Mouse (Mus musculus) forebrain, embryonic 13.5 days (tissue): ENCODE measurements at regions not wholly inside any gene's neighbourhood (a gene's known extent, or its start where the extent isn't known, plus 50 kb on each side); places are given as distances from the start of the nearest gene placed in this dataset.

Source experiments
- ATAC-seq: fragments of 200-750 bp; cut with Nextera tagmentation; 2 replicates; pipeline ENCODE4 v1.8.0; 2017
- H3K27ac ChIP-seq: fragments of 300-500 bp; sonication (generic); 2 replicates; pipeline ENCODE4 v1.5.1; 2015; ENCODE audit warnings: inconsistent platforms, mild to moderate bottlenecking, moderate library complexity
- H3K27me3 ChIP-seq: fragments of 300-500 bp; sonication (generic); 2 replicates; pipeline ENCODE4 v1.6.1; 2015; ENCODE audit warnings: mild to moderate bottlenecking, inconsistent platforms
- H3K36me3 ChIP-seq: fragments of 300-500 bp; sonication (generic); 2 replicates; pipeline ENCODE4 v1.6.1; 2015; ENCODE audit warnings: mild to moderate bottlenecking, inconsistent platforms; ENCODE audit not compliant: poor library complexity, severe bottlenecking
- H3K4me1 ChIP-seq: fragments of 300-500 bp; sonication (generic); 2 replicates; pipeline ENCODE4 v1.6.1; 2015; ENCODE audit warnings: inconsistent platforms
- H3K4me2 ChIP-seq: fragments of 300-500 bp; sonication (generic); 2 replicates; pipeline ENCODE4 v1.6.1; 2015; ENCODE audit warnings: inconsistent platforms, mild to moderate bottlenecking, moderate library complexity
- H3K4me3 ChIP-seq: fragments of 300-500 bp; sonication (generic); 2 replicates; pipeline ENCODE4 v1.5.1; 2015; ENCODE audit warnings: mild to moderate bottlenecking, inconsistent platforms
- H3K9ac ChIP-seq: fragments of 300-500 bp; sonication (generic); 2 replicates; pipeline ENCODE4 v1.6.1; 2015; ENCODE audit warnings: mild to moderate bottlenecking, inconsistent platforms
- H3K9me3 ChIP-seq: fragments of 300-500 bp; sonication (generic); replicated peaks from 2 replicates; pipeline ENCODE4 v1.6.1; 2016; ENCODE audit warnings: inconsistent platforms
- WGBS: fragments of 180-500 bp; shearing (Covaris S2); methylation state at CpG from one replicate; pipeline ENCODE4 v1.1.7; 2015; 5-methylcytosine and 5-hydroxymethylcytosine counted together

DNA sequence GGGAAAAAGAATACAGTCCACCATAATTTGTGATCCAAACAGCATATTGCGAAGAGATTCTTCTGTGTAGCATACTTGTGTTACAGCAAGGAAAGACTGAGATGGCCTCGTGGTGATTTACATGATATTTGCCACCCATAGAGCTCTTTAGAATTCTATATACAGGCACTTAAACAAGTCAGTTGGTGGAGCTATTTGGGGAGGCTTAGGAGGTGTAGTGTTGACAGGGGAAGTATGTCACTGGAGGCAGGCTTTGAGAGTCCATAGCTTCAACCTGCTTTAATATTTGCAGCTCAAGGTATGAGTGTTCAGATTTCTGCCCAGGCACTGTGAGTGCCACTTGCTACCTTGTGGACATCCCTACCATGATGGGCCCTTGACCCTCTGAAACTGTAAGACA lies 187.3 kb downstream of the Ostf1 start:
- Histone ChIP-seq H3K4me2 (no peak overlapping the region), H3K27me3 (no peaks in the 10 kb centered on the region), H3K4me3 (no peak overlapping the region), H3K4me1 (no peaks in the 10 kb centered on the region), H3K27ac (no peak overlapping the region), H3K9me3 (no peaks in the 10 kb centered on the region), H3K9ac (no peak overlapping the region), H3K36me3 (no peaks in the 10 kb centered on the region)
- 79% methylated on average over 2 of the region's 2 CpGs for WGBS
- ATAC-seq = no peak

DNA sequence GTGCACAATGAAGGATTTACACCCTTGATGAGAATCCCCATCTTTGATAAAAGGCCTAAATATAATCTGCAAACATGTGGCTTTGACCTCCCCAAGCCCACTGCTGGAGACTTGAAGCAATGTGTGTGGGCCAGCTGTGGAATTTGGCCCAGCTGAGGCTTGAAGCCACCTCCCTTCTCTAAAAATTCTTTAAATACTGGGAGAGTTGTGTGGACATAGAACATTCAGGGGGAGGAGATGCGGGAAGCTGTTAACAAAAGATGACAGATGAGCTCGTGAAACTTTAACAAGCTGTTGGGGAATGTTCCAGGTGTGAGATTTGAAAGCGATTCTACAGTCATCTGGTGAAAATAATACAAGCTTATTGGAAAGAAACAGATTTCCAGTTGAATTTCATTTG lies 195.3 kb downstream of the Ostf1 start:
- Histone ChIP-seq H3K36me3 (no peaks in the 10 kb centered on the region), H3K4me1 (no peaks in the 10 kb centered on the region), H3K4me3 (no peak overlapping the region), H3K4me2 (no peak overlapping the region), H3K9ac (no peak overlapping the region), H3K9me3 (no peaks in the 10 kb centered on the region), H3K27ac (no peak overlapping the region), H3K27me3 (no peaks in the 10 kb centered on the region)
- ATAC-seq = no peak
- 72% methylated on average over 3 of the region's 3 CpGs for WGBS

DNA sequence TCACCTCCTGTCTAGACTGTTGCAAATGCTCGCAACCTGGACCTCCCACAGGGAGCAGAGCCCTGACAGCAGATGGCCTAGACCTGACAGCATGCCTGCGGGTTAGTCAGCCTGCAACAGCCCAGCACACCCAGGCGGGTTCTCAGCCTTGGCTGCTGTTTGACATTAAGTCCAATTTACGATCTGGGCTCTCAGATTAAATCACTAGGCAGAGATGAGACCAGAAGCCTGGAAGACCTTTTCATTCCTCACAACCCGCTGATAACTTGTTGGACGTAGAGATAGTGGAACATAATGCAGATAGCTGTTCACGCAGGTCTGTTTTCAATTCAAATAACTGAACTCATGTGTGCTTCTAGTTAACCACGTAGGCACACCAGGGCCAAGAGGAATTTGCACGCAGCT lies 211.2 kb downstream of the Ostf1 start:
- WGBS = 79% methylated on average over 9 of the region's 9 CpGs
- no peaks in the 10 kb centered on the region for H3K4me1 ChIP-seq
- no peaks in the 10 kb centered on the region for H3K27me3 ChIP-seq
- no peak overlapping the region for H3K4me2 ChIP-seq
- H3K9me3 ChIP-seq = no peaks in the 10 kb centered on the region
- no peak overlapping the region for H3K9ac ChIP-seq
- H3K36me3 ChIP-seq = no peaks in the 10 kb centered on the region
- H3K27ac ChIP-seq = no peak overlapping the region
- H3K4me3 ChIP-seq = no peak overlapping the region
- ATAC-seq = no peak

DNA sequence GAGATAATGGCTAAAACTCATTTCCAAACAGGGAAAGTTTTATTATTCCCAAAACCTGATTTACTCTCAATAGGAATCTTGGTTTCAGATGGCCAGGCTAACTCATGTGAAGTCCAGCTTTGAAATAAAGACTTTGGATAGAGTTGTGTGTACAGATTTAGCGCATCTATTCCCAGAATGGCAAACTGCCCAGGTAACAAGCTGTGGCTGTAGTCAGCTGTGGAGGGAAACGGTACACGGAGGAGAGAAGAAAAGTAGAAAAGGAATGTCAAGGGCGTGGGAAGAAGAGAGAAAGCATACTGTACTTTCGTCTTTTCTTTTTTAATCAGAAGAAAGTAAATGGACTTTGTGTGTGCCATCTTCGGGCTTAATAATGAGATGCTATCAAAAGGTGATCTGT lies 213.1 kb downstream of the Ostf1 start:
- Histone ChIP-seq H3K9me3 (no peaks in the 10 kb centered on the region), H3K36me3 (no peaks in the 10 kb centered on the region), H3K4me3 (no peak overlapping the region), H3K4me1 (no peaks in the 10 kb centered on the region), H3K9ac (no peak overlapping the region), H3K4me2 (no peak overlapping the region), H3K27me3 (no peaks in the 10 kb centered on the region), H3K27ac (no peak overlapping the region)
- ATAC-seq = no peak
- WGBS = 92% methylated on average over 6 of the region's 6 CpGs

DNA sequence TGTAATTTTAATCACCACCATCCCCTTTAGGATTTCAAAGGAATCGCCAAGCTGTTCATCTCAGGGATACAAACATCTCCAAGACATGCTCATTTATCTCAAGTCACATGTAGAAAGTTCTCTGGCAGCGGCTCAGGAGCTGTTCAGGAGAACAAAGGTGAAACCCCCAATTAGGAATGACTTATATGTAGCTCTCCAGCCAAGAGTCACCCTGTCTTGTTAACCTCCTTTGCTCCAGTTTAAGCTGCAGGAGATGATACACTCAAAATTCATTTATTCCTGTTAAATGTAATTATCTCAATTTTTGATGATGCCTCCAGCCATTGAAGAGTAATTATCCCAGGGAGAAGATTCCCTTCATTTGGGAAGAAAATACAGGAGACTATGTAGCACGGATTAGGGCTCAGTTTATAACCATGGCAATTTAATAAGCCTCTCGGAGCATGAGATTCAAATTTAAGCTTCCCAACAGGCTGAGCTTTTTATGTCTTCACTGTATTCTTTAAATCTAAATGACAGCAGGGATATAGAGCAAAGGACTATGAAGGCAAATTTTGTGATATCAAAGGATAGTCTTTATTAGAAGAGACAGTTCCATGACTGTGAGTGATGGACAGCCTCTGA lies 254.0 kb downstream of the Ostf1 start:
- H3K27ac ChIP-seq = no peak overlapping the region
- no peaks in the 10 kb centered on the region for H3K36me3 ChIP-seq
- 80% methylated on average over 4 of the region's 4 CpGs for WGBS

DNA sequence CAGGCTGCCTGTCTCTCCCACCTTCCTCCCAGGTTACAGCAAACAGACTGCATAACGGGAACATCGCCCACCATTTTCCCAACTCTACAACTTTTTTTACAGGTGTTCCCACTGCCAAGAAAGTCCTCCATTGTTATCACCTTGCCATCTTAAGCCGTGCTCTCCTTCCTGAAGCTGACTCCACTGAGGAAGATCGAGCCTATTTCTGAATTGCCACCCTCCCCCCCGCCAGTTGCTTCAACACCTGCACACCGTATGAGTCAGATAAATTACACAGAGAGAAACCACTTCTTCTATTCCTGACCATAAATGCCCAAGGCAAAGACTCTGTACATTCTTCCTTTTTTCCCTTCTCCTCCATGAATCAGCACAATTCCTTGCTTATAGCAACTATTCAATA lies 263.0 kb downstream of the Ostf1 start:
- H3K36me3 ChIP-seq = no peaks in the 10 kb centered on the region
- no peak overlapping the region for H3K27ac ChIP-seq
- no peaks in the 10 kb centered on the region for H3K9me3 ChIP-seq
- 92% methylated on average over 6 of the region's 6 CpGs for WGBS
- no peaks in the 10 kb centered on the region for H3K27me3 ChIP-seq
- no peak overlapping the region for H3K4me3 ChIP-seq
- H3K4me2 ChIP-seq = no peak overlapping the region
- no peaks in the 10 kb centered on the region for H3K4me1 ChIP-seq
- no peak for ATAC-seq
- no peak overlapping the region for H3K9ac ChIP-seq

More for the DNA sequence above, 254.0 kb downstream of the Ostf1 start:
- Histone ChIP-seq H3K27me3 (no peaks in the 10 kb centered on the region), H3K4me2 (no peak overlapping the region), H3K9me3 (no peaks in the 10 kb centered on the region), H3K4me3 (no peak overlapping the region), H3K9ac (no peak overlapping the region), H3K4me1 (no peaks in the 10 kb centered on the region)
- no peak for ATAC-seq

DNA sequence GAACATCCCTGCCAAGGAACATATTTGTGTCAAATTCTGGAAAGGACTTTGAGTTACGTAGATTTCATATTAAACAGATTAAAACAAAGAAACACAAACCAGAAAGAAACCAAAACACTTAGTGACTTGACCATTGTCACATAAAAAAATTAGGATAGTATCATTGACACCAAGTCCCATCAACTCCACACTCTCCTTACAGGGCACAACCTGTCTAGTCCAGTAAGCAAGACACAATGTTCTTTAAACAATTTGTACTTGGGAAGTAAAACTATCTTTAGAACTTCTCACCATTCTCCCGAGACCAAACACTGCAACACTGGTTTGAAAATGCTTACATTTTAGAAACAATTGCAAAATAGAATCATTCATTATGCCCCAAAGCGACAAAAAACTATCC lies 277.7 kb downstream of the Ostf1 start:
- Histone ChIP-seq H3K27ac (no peak overlapping the region), H3K9me3 (no peaks in the 10 kb centered on the region), H3K4me3 (no peak overlapping the region), H3K9ac (no peak overlapping the region), H3K27me3 (no peaks in the 10 kb centered on the region), H3K4me2 (no peak overlapping the region), H3K4me1 (no peaks in the 10 kb centered on the region), H3K36me3 (no peaks in the 10 kb centered on the region)
- 89% methylated on average over 3 of the region's 3 CpGs for WGBS
- no peak for ATAC-seq

DNA sequence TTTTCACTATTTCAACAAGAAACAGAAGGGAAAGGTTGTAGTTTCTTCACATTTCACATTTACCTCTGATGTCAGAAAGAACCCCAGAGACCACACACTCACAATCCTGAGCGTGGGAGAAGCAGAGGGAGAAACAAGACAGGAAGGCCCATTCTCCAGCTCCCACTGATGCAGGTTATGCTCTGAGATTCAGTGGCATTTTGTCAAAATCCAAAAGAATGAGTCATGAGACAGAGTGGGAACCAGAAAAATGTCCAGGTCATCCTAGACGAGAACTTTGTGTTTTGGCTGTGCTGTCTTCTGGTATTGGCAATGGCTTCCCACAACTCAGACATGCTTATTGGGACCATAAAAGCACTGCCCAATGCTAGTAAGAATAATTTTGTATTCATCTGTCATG lies 285.9 kb downstream of the Ostf1 start:
- H3K4me1 ChIP-seq = no peaks in the 10 kb centered on the region
- no peak for ATAC-seq
- WGBS = 93% methylated on average over 2 of the region's 2 CpGs
- no peaks in the 10 kb centered on the region for H3K9me3 ChIP-seq
- H3K27me3 ChIP-seq = no peaks in the 10 kb centered on the region
- no peak overlapping the region for H3K4me2 ChIP-seq
- no peaks in the 10 kb centered on the region for H3K36me3 ChIP-seq
- H3K27ac ChIP-seq = no peak overlapping the region
- no peak overlapping the region for H3K4me3 ChIP-seq
- H3K9ac ChIP-seq = no peak overlapping the region

DNA sequence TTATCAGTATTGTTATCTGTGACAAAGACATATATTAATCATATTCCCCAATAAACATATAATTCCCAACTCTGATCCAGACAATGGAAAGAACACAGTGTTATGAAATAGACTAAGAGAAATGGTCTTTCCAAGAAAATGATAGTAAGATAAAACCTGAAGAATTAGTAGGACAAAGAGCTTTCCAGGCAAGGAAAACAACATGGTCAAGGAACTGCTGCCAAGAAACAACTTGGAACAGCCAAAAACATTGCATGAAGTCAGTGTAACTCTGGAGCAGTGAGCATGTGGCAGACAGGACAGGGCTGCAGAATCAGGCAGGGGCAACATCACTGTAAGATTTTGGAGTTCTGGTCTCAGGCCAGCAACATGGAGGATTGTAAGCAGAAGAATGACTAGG lies 288.0 kb downstream of the Ostf1 start:
- Histone ChIP-seq H3K4me2 (no peak overlapping the region), H3K4me1 (no peaks in the 10 kb centered on the region), H3K27me3 (no peaks in the 10 kb centered on the region), H3K27ac (no peak overlapping the region), H3K4me3 (no peak overlapping the region), H3K9me3 (no peaks in the 10 kb centered on the region), H3K9ac (no peak overlapping the region), H3K36me3 (no peaks in the 10 kb centered on the region)
- ATAC-seq = no peak

DNA sequence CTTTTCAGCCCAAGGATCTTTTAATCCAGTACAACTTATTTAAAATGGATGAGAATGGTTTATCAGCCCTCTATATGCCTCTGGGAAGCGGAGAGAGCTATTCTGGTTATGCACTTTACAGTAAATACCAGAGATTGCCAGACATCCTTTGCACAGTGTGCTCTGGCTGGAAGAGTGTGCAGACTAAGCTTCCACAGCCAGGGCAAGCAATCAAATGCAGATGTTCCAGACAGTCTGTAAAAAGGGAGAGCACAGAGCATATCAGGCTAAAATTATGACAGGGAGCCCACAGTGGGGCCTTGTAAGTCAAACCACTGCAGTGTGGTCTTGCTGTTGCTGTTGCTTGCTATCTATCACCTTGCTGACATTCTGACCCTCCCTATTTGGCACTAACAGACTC lies 288.6 kb downstream of the Ostf1 start:
- no peak for ATAC-seq
- Histone ChIP-seq H3K27me3 (no peaks in the 10 kb centered on the region), H3K9ac (no peak overlapping the region), H3K4me2 (no peak overlapping the region), H3K4me3 (no peak overlapping the region), H3K36me3 (no peaks in the 10 kb centered on the region), H3K9me3 (no peaks in the 10 kb centered on the region), H3K4me1 (no peaks in the 10 kb centered on the region), H3K27ac (no peak overlapping the region)
- 70% methylated on average over 1 of the region's 1 CpGs for WGBS

DNA sequence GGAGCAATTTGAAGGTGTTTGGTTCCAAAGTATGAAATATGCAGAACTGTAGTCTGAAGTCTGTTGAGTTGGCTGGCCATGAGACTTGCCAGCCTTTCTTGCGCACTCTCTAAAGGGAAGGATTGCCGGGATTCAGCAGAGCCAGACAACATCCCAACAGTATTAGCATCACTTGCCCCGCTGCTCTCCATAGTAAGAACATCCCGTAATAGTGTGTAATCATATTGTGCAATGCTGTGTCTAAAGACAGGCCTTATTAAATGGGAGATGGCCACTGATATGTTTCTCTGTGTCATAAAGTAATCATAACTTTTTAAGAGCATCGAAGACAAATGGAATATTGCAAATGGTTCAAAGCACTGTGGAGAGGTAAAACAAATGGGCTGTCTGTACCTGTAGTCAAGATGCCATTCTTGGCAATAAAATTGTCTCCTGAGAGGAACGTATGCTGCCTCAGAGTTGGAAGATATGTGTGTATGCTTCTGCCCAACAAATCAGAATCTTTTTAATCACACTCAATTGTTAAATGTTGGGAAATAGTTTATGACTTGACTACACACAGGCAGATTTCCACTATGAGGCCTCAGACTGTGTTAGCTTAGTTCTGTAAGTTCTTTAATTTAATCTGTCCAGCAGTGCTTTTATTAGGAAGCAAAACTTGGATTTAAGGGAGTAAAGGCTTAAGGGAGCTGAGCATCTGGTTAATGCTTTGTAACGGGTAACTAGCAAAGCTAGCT lies 293.6 kb downstream of the Ostf1 start:
- no peaks in the 10 kb centered on the region for H3K9me3 ChIP-seq
- no peak overlapping the region for H3K4me3 ChIP-seq
- peaks cover 10% of the 10 kb centered on the region for H3K4me1 ChIP-seq
- no peaks in the 10 kb centered on the region for H3K36me3 ChIP-seq
- H3K4me2 ChIP-seq = no peak overlapping the region
- H3K27me3 ChIP-seq = no peaks in the 10 kb centered on the region
- no peak for ATAC-seq
- no peak overlapping the region for H3K27ac ChIP-seq
- no peak overlapping the region for H3K9ac ChIP-seq
- WGBS = 91% methylated on average over 7 of the region's 7 CpGs

DNA sequence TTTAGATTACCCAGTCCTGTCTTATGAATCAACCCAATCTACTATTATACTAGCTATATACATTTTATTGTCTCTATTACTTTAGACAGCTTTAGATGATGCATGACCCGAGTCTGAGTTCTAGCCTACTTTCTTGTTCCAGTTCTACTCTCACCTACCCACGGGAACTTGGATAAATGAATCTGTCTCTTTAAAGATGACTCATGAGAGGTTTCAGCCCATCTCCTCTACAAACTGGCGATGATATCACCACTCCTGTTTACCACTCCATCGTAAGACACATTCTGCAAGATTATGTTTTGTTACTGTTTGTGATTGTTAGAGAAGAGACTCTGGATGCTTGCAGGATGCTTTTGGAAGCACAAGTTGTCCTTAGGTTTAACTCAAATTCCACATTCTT lies 295.0 kb downstream of the Ostf1 start:
- Histone ChIP-seq H3K4me2 (no peak overlapping the region), H3K9ac (no peak overlapping the region), H3K27me3 (no peaks in the 10 kb centered on the region), H3K27ac (no peak overlapping the region), H3K4me1 (peaks cover 10% of the 10 kb centered on the region), H3K9me3 (no peaks in the 10 kb centered on the region), H3K36me3 (no peaks in the 10 kb centered on the region), H3K4me3 (no peak overlapping the region)
- 89% methylated on average over 4 of the region's 4 CpGs for WGBS
- ATAC-seq = no peak

DNA sequence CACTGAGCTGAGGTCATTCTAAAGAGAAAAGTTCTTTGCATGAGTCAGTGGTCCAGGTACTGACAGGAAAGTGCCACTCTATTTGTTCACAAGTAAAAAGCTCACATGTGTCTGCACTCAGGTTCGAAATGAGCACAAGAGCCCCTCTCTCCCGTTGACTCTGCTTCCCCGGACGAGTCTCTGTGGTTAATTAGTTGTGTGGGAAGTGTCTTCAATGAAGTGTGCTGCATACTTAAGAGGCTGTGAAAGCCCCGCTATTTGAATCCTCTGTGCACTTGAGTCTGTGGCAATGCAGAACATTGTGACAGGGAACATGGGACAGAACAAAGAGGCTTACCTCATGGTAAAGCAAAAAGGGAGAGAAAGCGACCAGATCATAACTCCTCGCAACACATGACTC lies 297.0 kb downstream of the Ostf1 start:
- no peaks in the 10 kb centered on the region for H3K36me3 ChIP-seq
- peak; percentile 59; the same call in 1 of the 2 replicates for ATAC-seq
- H3K9me3 ChIP-seq = no peaks in the 10 kb centered on the region
- peaks cover 10% of the 10 kb centered on the region for H3K4me1 ChIP-seq
- no peak overlapping the region for H3K4me2 ChIP-seq
- no peak overlapping the region for H3K27ac ChIP-seq
- no peak overlapping the region for H3K9ac ChIP-seq
- H3K4me3 ChIP-seq = no peak overlapping the region
- no peaks in the 10 kb centered on the region for H3K27me3 ChIP-seq
- WGBS = 27% methylated on average over 7 of the region's 7 CpGs
